Mouse (Mus musculus) liver, embryonic 14.5 days (tissue): ENCODE data around the gene Dapk3.

Experiments used
- CTCF ChIP-seq: IDR thresholded peaks from 2 replicates; pipeline ENCODE4 v1.5.1; 2016; ENCODE audit warnings: antibody characterized with exemption, low read depth, control low read depth
- EP300 ChIP-seq: IDR thresholded peaks from 2 replicates; pipeline ENCODE4 v1.6.1; 2016; ENCODE audit warnings: antibody characterized with exemption, low read depth

DNA sequence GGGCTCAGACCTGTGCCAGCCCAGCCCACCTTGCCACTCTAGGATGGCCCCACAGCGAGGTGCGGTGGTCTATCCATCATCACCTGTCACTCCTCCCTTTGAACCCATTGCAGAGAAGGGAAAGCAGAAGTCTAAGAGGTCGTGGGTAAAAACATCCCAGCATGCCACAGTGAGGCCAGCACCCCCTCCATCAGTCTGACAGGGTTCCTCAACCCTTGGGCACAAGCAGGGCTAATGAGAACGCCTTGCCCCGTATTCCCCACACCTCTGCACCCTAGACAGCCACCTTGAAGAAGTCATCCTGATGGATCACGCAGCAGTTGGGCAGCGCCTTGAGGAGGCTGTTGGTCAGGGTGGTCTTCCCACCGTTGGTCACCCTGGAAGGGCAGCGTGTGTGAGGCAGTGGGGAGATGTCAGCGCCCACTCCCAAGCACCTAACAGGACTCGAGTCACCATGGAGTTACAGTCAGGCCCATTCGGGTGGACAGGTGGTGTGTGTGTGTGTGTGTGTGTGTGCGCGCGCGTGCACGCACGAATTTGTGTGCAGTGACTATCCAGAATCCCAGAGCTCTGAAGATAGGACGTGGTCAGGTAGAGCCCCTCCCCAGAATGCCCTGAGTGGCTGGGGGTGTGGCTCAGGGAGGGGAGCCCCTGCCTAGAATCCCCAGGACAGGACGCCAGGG lies 17.9 kb downstream of the Dapk3 start:
- no peak for TF ChIP-seq CTCF
- TF ChIP-seq EP300: no peak
